Mouse (Mus musculus) ZHBTc4 (cell line): ENCODE data around the gene Necap1.
A peak's percentile ranks its signal among the peaks of the same experiment; 100 is the strongest.

ENCODE experiments used
- DNase-seq: peaks from one replicate; pipeline ENCODE4 v3.0.0-alpha.2; 2011; ENCODE audit warnings: low read depth, low spot score

Gene Necap1

GRCm38 (mm10) chr6:122873871-122874719 lies at the start of gene Necap1:
Necap1 (plus strand) TSS chr6:122874474.
- DNase-seq, result peak; percentile 97

- no peak for DNase-seq
Measured at GRCm38 (mm10) chr6:122825166-122825565, 49.1 kb upstream of the Necap1 start.

- DNase-seq, result peak; percentile 93
Measured at GRCm38 (mm10) chr6:122825923-122826742, 48.1 kb upstream of the Necap1 start.

GRCm38 (mm10) chr6:122828086-122828485 lies 46.2 kb upstream of the Necap1 start:
- peak; percentile 81 for DNase-seq

- peak; percentile 26 for DNase-seq
Measured at GRCm38 (mm10) chr6:122832880-122833279, 41.4 kb upstream of the Necap1 start.

- DNase-seq, result peak; percentile 73
Measured at GRCm38 (mm10) chr6:122834365-122834764, 39.9 kb upstream of the Necap1 start.

- DNase-seq, result no peak
Measured at GRCm38 (mm10) chr6:122836974-122837373, 37.3 kb upstream of the Necap1 start.

- no peak for DNase-seq
Measured at GRCm38 (mm10) chr6:122837539-122837938, 36.7 kb upstream of the Necap1 start.

GRCm38 (mm10) chr6:122843759-122844158 lies 30.5 kb upstream of the Necap1 start:
- no peak for DNase-seq

- no peak for DNase-seq
Measured at GRCm38 (mm10) chr6:122852696-122853095, 21.6 kb upstream of the Necap1 start.

GRCm38 (mm10) chr6:122854552-122854951 lies 19.7 kb upstream of the Necap1 start:
- no peak for DNase-seq

GRCm38 (mm10) chr6:122855955-122856354 lies 18.3 kb upstream of the Necap1 start, which contains the start of gene C3ar1:
C3ar1 (minus strand) TSS chr6:122856161.
- no peak for DNase-seq

GRCm38 (mm10) chr6:122862434-122862833 lies 11.8 kb upstream of the Necap1 start:
- no peak for DNase-seq

- DNase-seq, result no peak
Measured at GRCm38 (mm10) chr6:122862871-122863270, 11.4 kb upstream of the Necap1 start.

- DNase-seq, result no peak
Measured at GRCm38 (mm10) chr6:122867914-122868313, 6.4 kb upstream of the Necap1 start.

GRCm38 (mm10) chr6:122869846-122870245 lies 4.4 kb upstream of the Necap1 start:
- DNase-seq, result no peak

- no peak for DNase-seq
Measured at GRCm38 (mm10) chr6:122872800-122873199, 1.5 kb upstream of the Necap1 start.

- peak; percentile 55 for DNase-seq
Measured at GRCm38 (mm10) chr6:122874720-122875389, 581 bp downstream of the Necap1 start.

- no peak for DNase-seq
Measured at GRCm38 (mm10) chr6:122879141-122879735, 5.0 kb downstream of the Necap1 start.

GRCm38 (mm10) chr6:122879781-122880505 lies 5.7 kb downstream of the Necap1 start:
- DNase-seq, result no peak

- no peak for DNase-seq
Measured at GRCm38 (mm10) chr6:122881287-122881686, 7.0 kb downstream of the Necap1 start.
